Mouse (Mus musculus): Measurements from ENCODE around the gene Cr2. TPM values are rescaled to one million over a fixed set of nuclear protein-coding genes. Genes with fewer than 3 reads are reported as not detected.

The Cr2 gene
- total RNA-seq, 1 experiment from 2014 or later = not detected

Other genes with a start within 250 kb of the Cr2 start
- 809 and 896 TPM in 2 replicates for gene Cd34, start 237.9 kb downstream of the Cr2 start, total RNA-seq (2017)
- gene Cd46, start 84.5 kb downstream of the Cr2 start, total RNA-seq (2017) = 1.2 and 3.0 TPM in 2 replicates
- 140 and 162 TPM in 2 replicates for gene Cr1l, start 45.1 kb downstream of the Cr2 start, total RNA-seq (2017)

All from hematopoietic stem cell, adult 5-6 weeks (primary cell).